Mouse (Mus musculus) erythroid progenitor cell, adult 5-6 weeks (primary cell): ENCODE measurements around the gene Nebl. TPM values are rescaled to one million over a fixed set of nuclear protein-coding genes. Genes with fewer than 3 reads are reported as not detected.

ENCODE experiments used
- ATAC-seq: replicated peaks from 2 replicates; pipeline ENCODE4 v1.8.0; 2016; ENCODE audit warnings: moderate number of reproducible peaks, mild to moderate bottlenecking, moderate TSS enrichment, inconsistent platforms; ENCODE audit not compliant: poor library complexity, low FRiP score, severe bottlenecking
- total RNA-seq, 2 experiments: library from RNA; stranded (forward) in 1 of 2; stranded (reverse) in 1 of 2; fragments of 150-400 nt in 1 of 2; fragments of 186-747, 209-891 nt in 1 of 2; gene quantifications; 2 replicates each; pipeline versions ENCODE4 v1.2.3 to v1.2.4; 2015 to 2017; ENCODE audit warnings: low replicate concordance in 2 of 2

Gene Nebl
- total RNA-seq, 2 experiments from 2014 or later: not detected

DNA sequence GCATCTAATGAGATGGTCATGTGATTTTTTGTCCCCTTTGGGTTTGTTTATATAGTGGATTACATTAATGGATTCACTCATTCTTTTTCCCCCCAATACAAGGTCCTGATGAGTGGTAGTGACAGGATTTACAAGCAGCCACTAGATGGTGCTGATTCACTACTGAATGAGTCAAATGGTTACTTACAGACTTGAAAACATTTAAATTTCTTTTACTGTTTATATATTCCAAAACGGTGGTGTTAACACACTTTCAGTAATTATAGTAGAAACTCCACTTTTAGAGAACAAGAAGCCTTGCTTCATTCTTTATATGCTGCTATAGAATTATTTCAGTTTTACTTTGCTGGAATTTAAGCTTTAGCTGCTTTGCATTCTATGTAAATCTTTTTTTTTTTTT, 308.3 kb downstream of the Nebl start:
- no peak for ATAC-seq

DNA sequence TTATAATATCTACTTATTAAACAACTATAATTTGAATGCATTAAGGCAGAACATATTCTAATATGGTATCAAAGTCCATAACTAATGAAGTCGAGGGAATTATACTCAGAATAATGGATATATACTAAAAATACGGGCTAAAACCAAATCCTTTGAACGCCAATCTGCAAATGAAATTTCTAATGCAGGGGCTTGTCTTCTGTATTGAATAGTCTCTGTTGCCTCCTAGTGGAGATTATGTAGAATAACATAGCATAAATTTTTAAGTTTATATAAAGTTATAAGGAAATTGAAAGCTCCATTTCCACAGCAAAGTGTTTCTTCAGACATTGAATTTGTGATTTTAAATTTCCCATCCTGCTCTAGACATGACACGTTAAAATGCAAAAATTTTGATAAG, 315.9 kb downstream of the Nebl start:
- no peak for ATAC-seq

DNA sequence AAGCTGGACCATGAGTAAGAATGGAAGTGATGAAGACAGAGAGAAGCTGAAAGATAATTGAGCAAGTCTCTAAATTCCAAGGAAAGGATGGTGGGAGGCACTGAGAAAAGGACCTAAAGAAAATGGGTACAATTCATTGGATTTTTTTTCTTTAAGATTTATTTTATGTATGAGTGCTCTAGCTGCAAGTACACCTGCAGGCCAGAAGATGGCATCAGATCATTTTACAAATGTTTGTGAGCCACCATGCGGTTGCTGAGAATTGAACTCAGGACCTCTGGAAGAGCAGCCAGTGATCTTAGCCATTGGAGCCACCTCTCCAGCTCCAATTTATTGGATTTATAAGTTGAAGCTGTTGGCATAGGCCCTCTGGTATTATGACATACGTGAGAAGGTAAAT, 316.9 kb downstream of the Nebl start:
- ATAC-seq: no peak

DNA sequence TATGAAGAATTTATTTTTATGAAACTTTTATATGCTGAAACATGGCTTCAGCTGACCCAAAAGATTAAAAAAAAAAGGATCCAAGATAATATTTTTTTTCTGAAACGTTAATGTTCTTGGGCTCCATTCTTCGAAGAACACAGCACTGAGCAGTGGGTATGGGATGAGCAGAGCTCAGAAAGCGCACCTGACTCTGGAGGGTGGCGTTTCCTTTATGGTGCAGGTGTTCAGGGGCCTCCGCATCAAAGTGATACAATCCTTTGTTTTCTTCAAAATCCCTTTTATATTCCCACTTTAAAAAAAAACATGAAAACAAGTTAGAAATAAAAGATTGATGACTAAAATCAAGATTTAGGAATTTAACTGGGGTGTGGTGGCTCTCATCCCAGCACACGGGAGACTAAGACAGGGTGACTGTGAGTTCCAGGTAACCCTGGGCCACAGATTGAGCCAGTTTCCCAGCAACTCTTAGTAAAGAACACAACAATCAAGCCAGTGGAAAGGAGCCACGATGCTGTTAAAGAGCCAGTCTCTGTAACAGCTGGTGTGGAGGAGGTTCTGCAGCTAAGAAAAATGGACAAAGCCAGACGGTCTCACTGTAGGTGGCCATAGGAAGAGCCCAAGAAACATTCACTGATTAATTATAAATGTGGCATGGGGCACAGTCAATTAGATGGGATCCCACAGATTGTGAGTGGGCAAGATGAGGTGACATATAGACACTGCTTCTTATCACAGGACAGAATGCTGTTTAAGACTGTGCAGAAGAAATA, 317.6 kb downstream of the Nebl start:
- no peak for ATAC-seq

DNA sequence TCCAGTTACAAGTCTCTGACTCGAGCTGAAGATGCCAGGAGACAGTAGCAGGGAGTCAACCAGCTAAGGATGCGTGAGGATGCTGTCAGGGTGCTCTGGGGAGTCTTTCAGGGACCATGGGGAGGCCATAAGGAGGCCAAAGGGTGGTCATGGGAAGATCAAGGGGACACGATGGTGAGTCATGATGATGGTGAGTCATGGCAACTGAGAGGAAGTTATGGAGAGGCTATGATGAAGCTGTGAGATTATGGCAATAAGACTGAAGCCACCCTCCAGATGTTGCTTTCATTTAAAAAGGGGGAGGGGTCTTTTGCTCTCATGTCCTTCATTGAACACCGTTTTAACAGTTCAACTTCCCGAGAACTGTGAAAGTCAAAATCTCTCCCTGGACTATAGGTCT, 322.0 kb downstream of the Nebl start:
- no peak for ATAC-seq

DNA sequence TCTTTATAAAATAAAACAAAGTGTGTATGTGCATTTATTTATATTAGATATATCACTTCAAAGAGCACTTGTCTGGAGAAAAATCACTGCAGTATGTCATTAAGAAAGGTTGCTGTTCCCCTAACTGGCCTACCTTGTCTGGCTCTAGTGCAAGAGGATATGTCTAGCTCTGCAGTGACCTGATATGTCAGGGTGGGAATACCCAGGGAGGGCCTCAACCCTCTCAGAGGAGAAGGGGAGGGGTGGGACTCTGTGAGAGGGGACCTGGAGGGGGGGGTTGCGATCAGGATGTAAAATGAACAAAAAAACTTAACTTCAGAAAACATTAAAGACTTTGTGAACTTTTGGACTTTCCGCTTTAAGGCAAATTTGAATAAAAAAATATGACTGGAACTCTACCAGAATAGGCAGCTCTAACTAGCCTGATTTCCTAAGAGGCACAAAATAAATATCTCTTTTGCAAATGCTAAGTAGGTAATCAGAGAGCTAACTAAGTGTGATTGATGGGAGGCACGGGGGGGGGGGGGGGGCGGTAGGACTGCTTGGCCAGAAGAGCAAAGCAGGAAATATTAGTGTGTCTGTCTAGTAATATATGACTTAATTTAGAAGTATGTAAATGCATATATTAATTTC, 325.2 kb downstream of the Nebl start:
- ATAC-seq: no peak

DNA sequence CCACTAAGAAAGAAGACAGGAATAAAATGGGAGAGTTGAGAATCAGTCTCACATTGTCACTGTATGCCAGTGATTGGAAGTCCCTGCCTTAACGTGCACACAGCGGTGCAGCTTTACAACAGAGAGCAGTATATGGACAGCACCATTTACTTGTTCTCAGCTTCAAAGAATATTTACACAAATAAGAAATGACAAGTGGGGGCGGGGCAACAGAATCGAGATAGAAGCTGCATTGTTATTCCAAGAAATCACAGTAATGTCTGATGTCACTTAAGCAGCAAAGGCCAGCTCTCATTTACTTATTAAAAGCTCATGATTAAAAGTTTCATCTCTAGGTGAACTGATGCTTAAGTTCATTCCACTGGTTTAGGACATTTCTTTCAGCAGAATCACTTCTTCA, 328.8 kb downstream of the Nebl start:
- ATAC-seq: no peak

DNA sequence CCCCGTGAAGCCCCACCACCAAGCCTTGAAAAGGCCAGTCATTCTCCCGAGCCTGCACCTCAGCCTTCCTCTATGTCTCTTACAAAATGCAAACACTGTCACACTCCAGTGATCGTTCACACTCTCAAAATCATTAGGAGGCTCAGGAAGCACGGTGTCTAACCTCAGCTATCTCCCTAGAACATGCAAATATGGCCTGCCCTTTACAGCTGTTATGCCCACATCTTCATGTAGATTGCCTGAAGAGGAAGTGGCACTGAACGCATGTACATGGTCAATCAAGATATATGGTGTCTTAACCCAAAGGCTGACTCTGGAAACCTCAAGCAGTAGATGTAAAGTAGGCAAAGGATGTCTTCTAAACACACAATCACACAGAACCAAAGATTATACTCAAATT, 335.0 kb downstream of the Nebl start:
- ATAC-seq: no peak

DNA sequence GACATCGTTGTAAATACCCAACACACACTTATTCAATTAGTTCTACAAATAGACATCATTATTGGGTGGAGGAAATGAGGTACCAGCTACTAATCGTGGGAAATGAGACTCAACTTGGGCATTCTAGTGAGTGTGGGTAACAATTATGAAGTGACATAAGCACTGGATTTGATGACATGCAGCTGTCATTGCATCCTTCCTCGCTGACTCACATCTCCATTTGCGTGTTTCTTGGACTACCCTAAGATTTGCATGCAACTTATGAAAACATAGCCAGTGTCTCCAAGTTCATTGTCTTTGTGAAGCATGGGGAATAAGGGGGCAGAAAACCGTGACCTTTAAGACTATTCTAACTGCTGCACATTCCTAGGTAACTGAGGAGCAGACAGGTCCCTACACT, 339.9 kb downstream of the Nebl start:
- no peak for ATAC-seq

DNA sequence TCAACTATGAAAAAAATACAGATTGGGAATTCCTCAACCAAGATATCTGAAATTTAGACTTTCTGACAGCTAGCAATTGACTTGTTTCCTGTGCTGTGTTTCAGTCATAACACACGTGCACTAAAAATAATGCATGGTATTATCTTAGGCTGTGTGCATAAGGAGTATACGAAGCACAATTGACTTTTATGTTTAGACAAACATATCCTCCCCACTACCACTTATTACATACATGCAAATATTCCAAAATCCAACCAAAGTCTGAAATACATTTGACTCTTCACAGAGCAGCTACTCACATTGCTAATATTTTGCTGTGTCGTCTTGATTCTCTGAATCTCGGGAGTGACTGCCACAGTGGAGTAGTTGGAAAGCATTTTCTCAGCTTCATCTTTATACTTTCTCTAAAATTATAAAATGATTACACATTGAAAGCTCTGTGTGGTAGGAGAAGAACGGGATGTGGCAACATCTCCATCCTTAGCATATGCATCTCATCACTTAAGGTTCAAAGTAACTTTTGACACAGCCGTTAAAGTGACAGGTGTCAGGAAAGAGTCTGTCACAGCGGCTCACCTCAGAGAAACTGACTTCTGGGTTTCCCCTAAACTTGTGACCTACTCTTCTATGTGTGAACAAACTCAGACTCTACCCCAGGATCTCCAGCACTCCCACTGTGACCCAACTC, 340.6 kb downstream of the Nebl start:
- ATAC-seq: no peak

DNA sequence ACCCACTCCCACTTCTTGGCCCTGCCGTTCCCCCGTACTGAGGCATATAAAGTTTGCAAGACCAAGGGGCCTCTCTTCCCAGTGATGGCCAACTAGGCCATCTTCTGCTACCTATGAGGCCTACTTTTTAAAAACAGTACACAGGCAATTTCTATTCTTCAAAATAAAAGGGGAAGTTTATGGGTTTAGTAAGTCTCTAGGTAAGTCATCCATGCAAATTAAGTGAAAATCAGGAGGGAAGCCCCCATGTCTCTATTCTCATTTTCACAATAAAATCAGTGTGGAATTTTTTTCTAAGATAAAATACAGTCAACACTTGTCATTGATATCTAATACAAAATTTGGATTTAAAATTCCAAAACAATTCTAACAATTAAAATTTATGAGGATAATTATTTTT, 341.4 kb downstream of the Nebl start:
- ATAC-seq: no peak

DNA sequence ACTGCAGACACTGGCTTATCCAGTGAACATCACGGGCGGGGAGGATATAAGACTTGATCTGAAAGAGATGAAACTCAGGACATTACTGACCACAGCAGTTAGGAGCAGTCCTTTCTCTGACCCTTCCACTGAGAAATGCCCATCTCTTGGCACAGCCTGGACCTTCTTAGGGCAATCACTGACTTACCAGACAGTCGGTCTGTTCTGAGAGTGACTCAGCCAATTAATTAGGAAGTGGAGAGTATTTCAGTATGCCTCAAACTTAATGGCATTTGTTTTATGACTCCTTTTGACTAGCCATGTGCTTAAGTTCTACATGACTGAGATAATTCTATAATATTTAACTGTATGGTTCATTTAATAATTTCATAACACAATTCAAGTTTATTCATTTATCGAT, 341.9 kb downstream of the Nebl start:
- no peak for ATAC-seq

DNA sequence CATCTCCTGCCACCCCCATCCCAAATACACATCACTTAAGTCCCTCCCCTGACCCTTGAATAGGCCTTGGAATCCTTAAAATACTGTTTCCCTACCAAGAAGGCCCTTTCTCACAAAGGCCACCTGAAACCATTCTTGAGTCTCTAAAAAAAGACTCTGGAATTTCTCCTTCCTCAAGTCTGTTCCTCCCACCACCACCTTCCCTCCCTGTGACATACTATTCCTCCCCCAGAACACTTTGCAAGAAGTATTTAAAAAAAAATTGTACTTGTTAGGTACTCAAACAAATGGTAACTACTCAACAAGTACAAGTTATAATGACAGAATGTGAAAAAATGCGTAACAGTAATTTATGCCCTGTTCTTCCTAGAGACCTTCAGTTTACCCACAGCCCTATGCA, 349.0 kb downstream of the Nebl start:
- ATAC-seq: no peak

DNA sequence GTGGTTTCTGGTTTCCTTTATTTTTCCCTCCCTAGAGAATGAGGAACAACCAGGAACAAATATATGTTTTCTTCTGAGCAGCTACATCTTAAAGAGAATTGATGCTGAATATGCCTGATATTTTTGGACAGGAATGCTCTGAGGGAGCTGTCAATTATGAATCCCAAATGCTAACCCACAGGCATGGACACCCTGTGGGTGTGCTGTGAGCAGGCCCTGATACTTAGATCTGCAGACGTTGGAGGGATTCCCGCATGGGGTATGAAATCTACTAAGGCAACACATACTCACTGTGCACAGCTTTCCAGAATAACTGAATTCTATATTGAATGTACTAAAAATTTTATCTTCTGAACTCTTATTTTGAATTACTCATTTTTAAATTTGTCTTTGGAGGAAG, 355.3 kb downstream of the Nebl start:
- ATAC-seq: no peak

DNA sequence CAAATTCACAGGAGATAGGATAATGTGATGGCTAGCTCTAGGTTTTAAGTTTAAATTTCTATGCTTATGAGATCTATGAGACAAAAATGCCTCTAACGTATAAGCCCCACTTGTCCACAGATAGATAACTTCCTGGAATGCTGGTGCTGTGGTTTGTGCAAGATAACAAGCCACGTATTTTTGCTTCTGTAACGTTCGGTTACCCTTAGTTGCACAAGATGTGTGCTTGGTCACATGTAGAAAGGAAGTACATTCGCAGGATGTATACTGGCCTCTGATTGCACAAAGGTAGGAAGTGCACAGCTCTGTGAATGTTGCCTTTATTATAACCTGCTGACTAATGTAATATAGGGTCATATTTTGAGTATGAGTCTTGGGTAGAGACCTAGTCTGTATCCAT, 365.6 kb downstream of the Nebl start:
- ATAC-seq: no peak

DNA sequence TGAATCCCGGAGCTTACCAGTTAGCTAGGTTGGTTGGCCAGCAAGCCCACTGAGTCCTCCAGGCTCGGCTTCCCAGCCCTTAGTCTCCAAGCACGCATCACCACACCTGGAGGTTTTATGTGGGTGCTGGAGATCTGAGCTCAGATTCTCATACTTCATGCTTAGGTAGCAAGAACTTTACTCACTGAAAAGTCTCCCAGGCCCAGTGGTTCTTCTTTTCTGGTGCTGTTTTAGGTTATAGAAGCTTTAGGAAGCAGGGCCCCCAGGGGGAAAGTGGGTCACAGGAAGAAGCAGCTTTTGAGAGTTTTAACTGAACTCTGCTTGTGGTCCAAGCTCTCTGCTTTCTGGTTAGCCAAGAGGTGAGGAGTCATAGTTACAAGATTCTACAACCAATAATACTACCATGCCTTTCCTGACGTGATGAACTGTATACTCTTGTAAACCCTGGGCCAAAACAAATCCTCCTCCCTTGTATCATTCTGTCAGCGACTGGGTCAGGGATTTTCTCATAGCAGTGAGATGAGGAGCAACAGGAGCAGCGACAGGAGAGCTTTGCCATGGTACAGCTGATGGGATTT, 366.2 kb downstream of the Nebl start:
- no peak for ATAC-seq

DNA sequence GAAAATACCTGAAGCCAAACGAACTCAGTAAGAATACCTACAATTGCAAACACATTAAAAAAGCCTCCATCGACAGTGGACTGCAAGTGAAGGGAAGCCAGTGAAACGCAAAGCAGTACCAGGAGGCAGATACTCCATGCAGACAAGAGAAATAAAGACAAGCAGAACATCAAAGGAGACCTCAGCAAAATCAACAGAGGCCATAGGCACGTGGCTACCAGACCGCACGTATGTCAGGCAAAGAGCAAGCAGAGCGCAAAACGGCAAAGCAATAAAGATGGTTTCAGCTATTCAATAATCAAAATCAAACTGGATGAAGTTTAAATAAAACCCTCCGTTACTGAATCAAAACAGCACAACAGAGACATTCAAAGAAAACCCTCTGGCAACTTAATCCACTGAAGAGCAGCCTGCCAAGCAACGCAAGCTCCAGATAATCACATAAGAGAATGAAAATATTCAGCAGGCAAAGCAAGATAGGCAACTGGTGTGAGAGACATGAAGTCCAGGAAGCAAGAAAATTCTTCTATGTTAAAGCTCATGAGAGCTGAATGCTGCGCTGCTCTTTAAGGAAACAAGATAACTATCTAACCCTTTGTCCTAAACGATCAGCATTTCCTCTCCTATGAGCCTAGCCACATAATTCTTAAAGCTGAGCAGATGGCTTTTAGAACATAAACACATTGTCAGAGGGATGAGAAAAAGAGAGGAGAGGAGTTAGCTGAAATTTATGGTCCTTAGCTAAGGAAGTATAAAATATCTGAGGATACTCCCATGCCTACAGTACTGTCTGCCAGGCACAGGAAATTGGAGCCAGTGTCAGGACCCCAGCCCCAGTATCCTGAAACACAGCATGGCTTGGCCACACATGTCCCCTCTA, 367.7 kb downstream of the Nebl start:
- ATAC-seq: no peak

DNA sequence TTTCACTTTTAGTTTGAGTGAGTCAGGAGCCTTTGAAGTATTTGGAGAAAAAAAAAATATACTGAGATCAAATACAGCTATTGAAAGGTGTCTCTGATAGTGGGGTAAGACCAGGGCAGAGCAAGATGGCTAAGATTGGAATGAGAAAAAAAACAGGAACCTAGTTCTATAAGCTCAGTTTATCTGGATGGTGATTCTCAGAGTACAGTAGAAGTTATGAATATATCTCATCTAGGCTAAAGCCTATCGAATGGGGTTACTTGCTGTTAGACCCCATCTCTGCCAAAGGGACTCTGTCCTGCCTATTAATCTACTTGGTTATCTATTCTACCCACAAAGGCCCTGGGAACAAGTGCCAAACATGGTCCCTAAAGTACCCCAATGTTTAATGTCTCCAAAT, 369.1 kb downstream of the Nebl start:
- ATAC-seq: no peak

DNA sequence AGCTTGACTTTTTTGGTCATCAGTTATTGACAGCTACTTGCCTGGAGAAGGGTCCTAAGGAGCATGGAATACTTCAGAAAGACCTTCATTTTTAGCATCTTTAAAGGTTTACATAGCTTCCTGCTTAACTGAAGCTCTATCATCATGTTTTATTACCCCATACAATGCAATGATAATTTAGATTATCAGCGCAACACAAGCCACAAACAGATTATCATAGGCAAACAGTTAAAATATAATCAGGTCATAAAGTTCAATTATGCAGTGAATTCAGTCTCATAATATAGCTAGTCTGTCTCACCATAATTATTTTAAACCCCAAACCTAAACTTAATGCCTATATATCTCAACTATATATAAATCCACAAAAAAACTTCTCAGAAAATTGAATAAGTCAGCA, 386.6 kb downstream of the Nebl start:
- no peak for ATAC-seq

DNA sequence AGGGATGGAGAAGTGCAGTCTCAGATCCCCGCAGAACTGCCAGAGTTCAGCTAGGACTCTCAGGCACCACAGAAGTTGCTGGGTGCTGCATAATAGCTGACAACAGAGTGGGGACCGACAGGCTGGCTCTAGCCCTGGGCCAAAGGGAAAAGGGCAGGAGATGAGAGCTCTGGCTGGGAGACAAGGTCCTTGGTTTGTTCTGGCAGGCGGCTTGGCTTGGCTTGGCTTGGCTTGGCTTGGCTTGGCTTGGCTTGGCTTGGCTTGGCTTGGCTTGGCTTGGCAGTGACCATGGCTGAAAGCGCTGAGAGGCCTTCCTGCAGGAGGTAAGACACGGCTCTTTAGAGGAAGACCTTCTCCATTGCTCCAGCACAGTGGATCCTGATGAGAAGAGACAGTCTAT, 395.8 kb downstream of the Nebl start:
- ATAC-seq: no peak
